Mouse (Mus musculus) liver, postnatal 0 days (tissue): Measurements from ENCODE around the gene Lrsam1.

Source experiments
- CTCF ChIP-seq: sonication (generic); IDR thresholded peaks from 2 replicates; pipeline ENCODE4 v1.5.1; 2016; ENCODE audit warnings: antibody characterized with exemption, low read depth
- EP300 ChIP-seq: IDR thresholded peaks from 2 replicates; pipeline ENCODE4 v1.6.1; 2016; ENCODE audit warnings: antibody characterized with exemption, low read depth, mild to moderate bottlenecking

DNA sequence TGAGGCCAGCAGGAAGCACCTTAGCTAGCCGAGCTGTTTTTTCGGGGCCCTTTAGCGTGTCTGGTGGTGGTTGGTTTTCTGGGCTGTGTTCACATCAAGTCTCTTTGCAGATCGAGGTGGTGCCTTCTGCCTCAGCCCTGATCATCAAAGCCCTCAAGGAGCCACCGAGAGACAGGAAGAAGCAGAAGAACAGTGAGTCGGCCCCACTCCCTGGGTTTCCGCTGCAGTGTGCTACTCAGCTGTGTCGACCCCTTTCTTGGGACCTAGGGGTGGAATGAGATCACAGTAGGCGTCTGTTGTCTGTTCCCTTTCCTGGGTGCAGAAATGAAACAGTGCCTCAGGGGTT is 1.4 kb upstream of the Lrsam1 start:
- TF ChIP-seq EP300: no peak
- no peak for TF ChIP-seq CTCF
